Mouse (Mus musculus) small intestine, adult 2 months (tissue): Measurements from ENCODE around the gene Psmg1.

Source experiments
- CTCF ChIP-seq: fragments of 200-500 bp; IDR thresholded peaks from 2 replicates; pipeline ENCODE4 v1.5.1; 2012; ENCODE audit warnings: low read depth, mild to moderate bottlenecking, control low read depth, inconsistent platforms, low read length, moderate library complexity, mixed read lengths; ENCODE audit not compliant: insufficient replicate concordance, insufficient read length; ENCODE audit errors: extremely low read depth
- POLR2A ChIP-seq: fragments of 200-500 bp; IDR thresholded peaks from 2 replicates; pipeline ENCODE4 v1.6.1; 2012; ENCODE audit warnings: low read depth, mild to moderate bottlenecking, control low read depth, inconsistent platforms, low read length, moderate library complexity

DNA sequence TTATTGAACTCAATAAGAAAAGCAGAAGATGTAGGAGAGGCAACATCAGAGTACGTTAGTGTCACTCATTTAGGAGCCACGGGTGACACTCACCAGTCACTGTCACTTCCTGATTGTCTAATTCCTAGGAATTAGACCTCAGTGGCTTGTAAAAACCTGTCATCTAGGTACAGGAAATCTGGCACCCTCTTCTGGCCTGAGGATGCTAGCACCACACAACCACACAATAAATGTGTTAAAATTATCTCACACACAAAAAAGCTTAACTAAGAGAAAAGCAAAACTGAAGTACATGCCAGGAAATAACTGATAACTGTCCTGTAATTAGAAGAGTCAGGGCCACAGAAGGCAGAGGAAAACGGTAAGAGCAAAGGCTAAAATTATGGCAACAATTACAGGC, 34.5 kb upstream of the Psmg1 start:
- TF ChIP-seq CTCF (no peak), POLR2A (no peak)
